Mouse (Mus musculus): Measurements from ENCODE around the gene Scaper. TPM values are rescaled to one million over a fixed set of nuclear protein-coding genes. Genes with fewer than 3 reads are reported as not detected.

Gene Scaper
- polyA plus RNA-seq, 1 experiment, result 10.8 TPM

DNA sequence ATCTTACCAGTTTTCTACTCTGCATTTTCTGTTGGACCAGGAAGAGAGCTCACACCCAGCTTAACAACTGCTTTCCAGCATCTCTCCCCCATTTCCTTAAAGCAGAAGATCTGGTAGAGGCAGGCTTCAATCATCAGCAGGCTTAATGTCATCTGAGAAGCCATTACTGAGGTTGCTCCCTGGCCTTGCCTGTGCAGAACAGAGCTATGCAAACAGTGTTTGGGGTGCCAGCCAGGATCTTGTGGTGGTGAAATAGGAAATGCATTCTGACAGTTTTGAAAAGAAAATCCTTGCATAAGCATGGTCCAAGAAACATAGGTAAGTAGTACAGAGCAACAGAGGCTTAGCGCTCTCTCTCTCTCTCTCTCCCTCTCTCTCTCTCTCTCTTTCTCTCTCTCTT is 377.0 kb downstream of the Scaper start:
- Histone ChIP-seq H3K27ac (ENCODE audit: insufficient read depth, low read length) (no peak overlapping the region), H3K4me1 (ENCODE audit: control insufficient read depth, insufficient read depth, low read length) (no peaks in the 10 kb centered on the region), H3K4me3 (ENCODE audit: insufficient read depth, low read length) (no peak overlapping the region)
- TF ChIP-seq CTCF (IDR thresholded peaks at IDR 0.05; ENCODE audit: extremely low read depth, insufficient read depth, low read length) (no peak), POLR2A (IDR thresholded peaks at IDR 0.05; ENCODE audit: extremely low read depth, insufficient read depth, low read length) (no peak)

- no peaks in the 10 kb centered on the region for H3K4me1 ChIP-seq (ENCODE audit: control insufficient read depth, insufficient read depth, low read length)
- no peak overlapping the region for H3K4me3 ChIP-seq (ENCODE audit: insufficient read depth, low read length)
- no peak overlapping the region for H3K27ac ChIP-seq (ENCODE audit: insufficient read depth, low read length)
- TF ChIP-seq CTCF (IDR thresholded peaks at IDR 0.05; ENCODE audit: extremely low read depth, insufficient read depth, low read length) (no peak), POLR2A (IDR thresholded peaks at IDR 0.05; ENCODE audit: extremely low read depth, insufficient read depth, low read length) (no peak)
These were observed 382.9 kb downstream of the Scaper start for GRCm38 (mm10) chr9:55554986-55555385.

- H3K4me1 ChIP-seq (ENCODE audit: control insufficient read depth, insufficient read depth, low read length), result no peaks in the 10 kb centered on the region
- TF ChIP-seq POLR2A (IDR thresholded peaks at IDR 0.05; ENCODE audit: extremely low read depth, insufficient read depth, low read length) (no peak), CTCF (IDR thresholded peaks at IDR 0.05; ENCODE audit: extremely low read depth, insufficient read depth, low read length) (no peak)
- no peak overlapping the region for H3K4me3 ChIP-seq (ENCODE audit: insufficient read depth, low read length)
- no peak overlapping the region for H3K27ac ChIP-seq (ENCODE audit: insufficient read depth, low read length)
These were observed 388.5 kb downstream of the Scaper start for GRCm38 (mm10) chr9:55549302-55549890.

- H3K27ac ChIP-seq (ENCODE audit: insufficient read depth, low read length), result no peak overlapping the region
- TF ChIP-seq POLR2A (IDR thresholded peaks at IDR 0.05; ENCODE audit: extremely low read depth, insufficient read depth, low read length) (no peak), CTCF (IDR thresholded peaks at IDR 0.05; ENCODE audit: extremely low read depth, insufficient read depth, low read length) (no peak)
- no peaks in the 10 kb centered on the region for H3K4me1 ChIP-seq (ENCODE audit: control insufficient read depth, insufficient read depth, low read length)
- no peak overlapping the region for H3K4me3 ChIP-seq (ENCODE audit: insufficient read depth, low read length)
These were observed 389.0 kb downstream of the Scaper start for GRCm38 (mm10) chr9:55548871-55549270.

GRCm38 (mm10) chr9:55546176-55547010 is 391.5 kb downstream of the Scaper start:
- Histone ChIP-seq H3K27ac (ENCODE audit: insufficient read depth, low read length) (no peak overlapping the region), H3K4me3 (ENCODE audit: insufficient read depth, low read length) (no peak overlapping the region), H3K4me1 (ENCODE audit: control insufficient read depth, insufficient read depth, low read length) (no peaks in the 10 kb centered on the region)
- TF ChIP-seq CTCF (IDR thresholded peaks at IDR 0.05; ENCODE audit: extremely low read depth, insufficient read depth, low read length) (no peak), POLR2A (IDR thresholded peaks at IDR 0.05; ENCODE audit: extremely low read depth, insufficient read depth, low read length) (no peak)

- no peak overlapping the region for H3K4me3 ChIP-seq (ENCODE audit: insufficient read depth, low read length)
- no peak for TF ChIP-seq CTCF (IDR thresholded peaks at IDR 0.05; ENCODE audit: extremely low read depth, insufficient read depth, low read length)
- TF ChIP-seq POLR2A (IDR thresholded peaks at IDR 0.05; ENCODE audit: extremely low read depth, insufficient read depth, low read length), result no peak
- no peak overlapping the region for H3K27ac ChIP-seq (ENCODE audit: insufficient read depth, low read length)
- H3K4me1 ChIP-seq (ENCODE audit: control insufficient read depth, insufficient read depth, low read length), result no peaks in the 10 kb centered on the region
These were observed 392.3 kb downstream of the Scaper start for GRCm38 (mm10) chr9:55545556-55546175.

GRCm38 (mm10) chr9:55544861-55545555 is 392.9 kb downstream of the Scaper start:
- H3K4me3 ChIP-seq (ENCODE audit: insufficient read depth, low read length), result no peak overlapping the region
- no peaks in the 10 kb centered on the region for H3K4me1 ChIP-seq (ENCODE audit: control insufficient read depth, insufficient read depth, low read length)
- TF ChIP-seq CTCF (IDR thresholded peaks at IDR 0.05; ENCODE audit: extremely low read depth, insufficient read depth, low read length), result no peak
- TF ChIP-seq POLR2A (IDR thresholded peaks at IDR 0.05; ENCODE audit: extremely low read depth, insufficient read depth, low read length), result no peak
- H3K27ac ChIP-seq (ENCODE audit: insufficient read depth, low read length), result no peak overlapping the region

DNA sequence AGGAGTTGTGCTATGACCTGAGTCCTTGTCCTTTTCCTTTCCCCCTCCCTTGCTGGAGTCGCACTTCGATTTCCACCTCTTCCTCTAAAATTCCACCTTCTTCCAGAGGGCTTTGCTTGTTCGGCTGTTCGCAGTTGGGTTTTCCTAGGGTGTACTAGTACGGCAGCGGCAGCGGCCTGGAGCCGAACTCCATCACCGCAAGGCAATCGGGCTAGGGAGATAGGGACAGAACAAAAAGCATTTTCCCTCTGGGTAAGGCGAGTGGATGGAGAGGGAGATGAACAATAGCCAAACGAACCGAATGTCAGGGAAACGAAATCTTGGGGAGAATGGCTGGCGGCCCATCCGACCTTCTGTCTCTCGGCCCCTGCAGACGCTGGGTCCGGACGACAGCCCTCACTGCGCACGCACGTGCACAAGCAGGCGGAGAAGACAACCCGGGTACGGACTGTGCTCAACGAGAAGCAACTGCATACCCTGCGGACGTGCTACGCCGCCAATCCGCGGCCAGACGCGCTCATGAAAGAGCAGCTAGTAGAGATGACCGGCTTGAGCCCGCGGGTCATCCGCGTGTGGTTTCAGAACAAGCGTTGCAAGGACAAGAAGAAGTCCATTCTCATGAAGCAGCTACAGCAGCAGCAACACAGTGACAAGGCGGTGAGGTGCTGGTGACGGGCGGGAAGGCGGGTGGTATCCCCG is 394.1 kb downstream of the Scaper start:
- TF ChIP-seq POLR2A (IDR thresholded peaks at IDR 0.05; ENCODE audit: extremely low read depth, insufficient read depth, low read length), result no peak
- no peak for TF ChIP-seq CTCF (IDR thresholded peaks at IDR 0.05; ENCODE audit: extremely low read depth, insufficient read depth, low read length)
- Histone ChIP-seq H3K4me1 (ENCODE audit: control insufficient read depth, insufficient read depth, low read length) (no peaks in the 10 kb centered on the region), H3K27ac (ENCODE audit: insufficient read depth, low read length) (no peak overlapping the region), H3K4me3 (ENCODE audit: insufficient read depth, low read length) (no peak overlapping the region)

GRCm38 (mm10) chr9:55543336-55543702 is 394.6 kb downstream of the Scaper start:
- H3K4me3 ChIP-seq (ENCODE audit: insufficient read depth, low read length), result no peak overlapping the region
- no peak overlapping the region for H3K27ac ChIP-seq (ENCODE audit: insufficient read depth, low read length)
- TF ChIP-seq POLR2A (IDR thresholded peaks at IDR 0.05; ENCODE audit: extremely low read depth, insufficient read depth, low read length) (no peak), CTCF (IDR thresholded peaks at IDR 0.05; ENCODE audit: extremely low read depth, insufficient read depth, low read length) (no peak)
- no peaks in the 10 kb centered on the region for H3K4me1 ChIP-seq (ENCODE audit: control insufficient read depth, insufficient read depth, low read length)
